Mouse (Mus musculus): ENCODE results near the gene Gkap1. TPM values are rescaled to one million over a fixed set of nuclear protein-coding genes. Genes with fewer than 3 reads are reported as not detected.

The Gkap1 gene
- total and polyA plus RNA-seq, 2 experiments from 2014 or later: 26.3 to 27.4 TPM

DNA sequence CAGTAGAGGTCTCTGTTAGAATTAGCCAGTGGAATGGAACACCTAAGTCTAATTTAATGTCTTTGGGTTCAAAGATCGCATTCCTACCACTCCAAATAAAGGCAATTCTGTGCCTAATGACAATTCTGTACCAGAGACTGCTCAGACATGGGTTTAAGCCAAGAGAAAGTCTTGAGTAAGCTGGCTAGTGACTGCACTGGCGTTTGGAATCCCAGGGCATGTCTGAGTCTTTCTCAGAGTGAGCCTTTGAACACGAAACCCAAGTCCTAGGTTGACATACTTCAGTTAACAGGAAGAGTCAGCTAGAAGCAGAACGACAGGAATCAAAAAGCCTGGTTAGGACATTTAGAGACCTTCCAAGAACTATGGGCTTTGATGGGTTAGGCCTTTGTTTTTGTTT is 8.0 kb upstream of the Gkap1 start:
- WGBS: 64% methylated on average over 4 of the region's 4 CpGs
- H3K9me3 ChIP-seq (ENCODE audit: low read length): no peaks in the 10 kb centered on the region
- no peak overlapping the region for H3K4me3 ChIP-seq (ENCODE audit: low read depth, low read length)
- no peaks in the 10 kb centered on the region for H3K4me1 ChIP-seq (ENCODE audit: insufficient read depth)
- ATAC-seq: no peak
- TF ChIP-seq CTCF (IDR thresholded peaks at IDR 0.05; ENCODE audit: low read depth): no peak
- H3K9ac ChIP-seq: no peak overlapping the region
- DNase-seq: no peak
- H3K36me3 ChIP-seq (ENCODE audit: insufficient read depth): no peaks in the 10 kb centered on the region
- no peak overlapping the region for H3K27ac ChIP-seq (ENCODE audit: low read depth, low read length)
- H3K4me2 ChIP-seq (ENCODE audit: low read depth): no peak overlapping the region
- H3K27me3 ChIP-seq (ENCODE audit: insufficient read depth, low read length): no peaks in the 10 kb centered on the region

DNA sequence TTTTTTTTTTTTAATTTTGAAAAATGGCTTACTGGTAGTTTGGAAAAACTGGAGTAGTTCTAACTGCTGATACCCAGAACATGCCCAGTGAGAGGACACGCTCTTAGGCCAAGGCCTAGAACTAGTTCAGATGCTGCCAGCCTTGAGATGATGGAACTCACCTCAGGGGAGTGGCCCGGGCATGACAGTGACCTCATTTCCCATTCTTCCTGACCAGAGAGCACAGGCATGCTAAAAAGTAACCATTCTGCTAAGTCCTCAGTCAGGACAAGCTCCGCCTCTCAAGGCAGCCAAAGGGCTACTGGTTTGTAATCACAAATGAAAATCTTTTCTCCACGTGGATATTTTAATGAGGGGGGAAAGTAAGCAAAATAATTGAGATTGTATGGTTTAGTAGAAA is 6.4 kb upstream of the Gkap1 start:
- WGBS: 75% methylated on average over 4 of the region's 4 CpGs
- Histone ChIP-seq H3K9me3 (ENCODE audit: low read length) (no peaks in the 10 kb centered on the region), H3K4me2 (ENCODE audit: low read depth) (no peak overlapping the region), H3K27ac (ENCODE audit: low read depth, low read length) (no peak overlapping the region), H3K36me3 (ENCODE audit: insufficient read depth) (no peaks in the 10 kb centered on the region), H3K4me1 (ENCODE audit: insufficient read depth) (no peaks in the 10 kb centered on the region), H3K4me3 (ENCODE audit: low read depth, low read length) (no peak overlapping the region), H3K9ac (no peak overlapping the region), H3K27me3 (ENCODE audit: insufficient read depth, low read length) (no peaks in the 10 kb centered on the region)
- DNase-seq: no peak
- no peak for ATAC-seq
- no peak for TF ChIP-seq CTCF (IDR thresholded peaks at IDR 0.05; ENCODE audit: low read depth)

DNA sequence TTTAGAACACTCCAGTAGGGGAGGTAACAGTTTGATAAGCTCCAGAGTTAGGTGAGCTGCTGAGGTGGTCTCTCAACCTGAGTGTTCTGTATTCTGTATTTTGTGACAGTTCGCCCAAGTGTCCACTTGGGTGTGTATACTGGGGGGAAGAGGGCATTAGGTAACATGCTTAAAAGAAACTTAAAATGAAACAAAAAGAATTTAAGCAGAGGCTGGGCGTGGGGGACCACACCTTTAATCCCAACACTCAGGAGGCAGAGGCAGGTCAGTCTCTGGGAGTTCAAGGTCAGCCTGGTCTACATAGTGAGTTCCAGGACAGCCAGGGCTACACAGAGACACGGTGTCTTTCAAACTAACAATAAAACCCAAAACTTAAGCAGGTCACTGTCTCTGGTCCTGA is 5.0 kb upstream of the Gkap1 start:
- H3K9ac ChIP-seq: no peak overlapping the region
- no peaks in the 10 kb centered on the region for H3K9me3 ChIP-seq (ENCODE audit: low read length)
- H3K4me1 ChIP-seq (ENCODE audit: insufficient read depth): no peaks in the 10 kb centered on the region
- no peak overlapping the region for H3K4me3 ChIP-seq (ENCODE audit: low read depth, low read length)
- ATAC-seq (no peak), DNase-seq (no peak)
- no peak for TF ChIP-seq CTCF (IDR thresholded peaks at IDR 0.05; ENCODE audit: low read depth)
- H3K27me3 ChIP-seq (ENCODE audit: insufficient read depth, low read length): no peaks in the 10 kb centered on the region
- WGBS: 88% methylated on average over 3 of the region's 3 CpGs
- no peaks in the 10 kb centered on the region for H3K36me3 ChIP-seq (ENCODE audit: insufficient read depth)
- H3K4me2 ChIP-seq (ENCODE audit: low read depth): no peak overlapping the region
- H3K27ac ChIP-seq (ENCODE audit: low read depth, low read length): no peak overlapping the region

DNA sequence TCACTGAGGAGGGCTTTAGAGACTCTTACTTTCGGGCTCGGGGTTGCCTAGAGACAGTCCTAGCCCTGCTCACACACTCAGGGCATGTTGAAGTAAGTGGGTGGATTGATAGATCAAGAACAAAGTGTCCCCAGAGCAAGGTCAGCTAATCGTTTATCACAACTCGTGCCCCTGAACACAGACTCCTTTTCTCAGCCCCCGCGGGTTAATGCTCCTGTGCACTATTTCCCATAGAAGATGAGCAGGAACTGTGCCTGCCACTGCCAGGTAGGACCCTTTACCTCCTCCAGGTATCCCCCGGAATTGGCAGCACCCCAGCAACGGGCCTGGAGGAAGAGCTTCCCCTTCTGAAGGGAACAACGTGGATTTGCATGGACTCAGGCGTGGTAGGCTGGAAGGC is 757 bp upstream of the Gkap1 start:
- no peak for TF ChIP-seq CTCF (IDR thresholded peaks at IDR 0.05; ENCODE audit: low read depth)
- Histone ChIP-seq H3K36me3 (ENCODE audit: insufficient read depth) (no peaks in the 10 kb centered on the region), H3K9ac (no peak overlapping the region), H3K4me2 (ENCODE audit: low read depth) (no peak overlapping the region), H3K27me3 (ENCODE audit: insufficient read depth, low read length) (no peaks in the 10 kb centered on the region), H3K27ac (ENCODE audit: low read depth, low read length) (no peak overlapping the region), H3K4me3 (ENCODE audit: low read depth, low read length) (no peak overlapping the region), H3K4me1 (ENCODE audit: insufficient read depth) (no peaks in the 10 kb centered on the region), H3K9me3 (ENCODE audit: low read length) (no peaks in the 10 kb centered on the region)
- WGBS: 82% methylated on average over 10 of the region's 10 CpGs
- ATAC-seq (no peak), DNase-seq (no peak)

DNA sequence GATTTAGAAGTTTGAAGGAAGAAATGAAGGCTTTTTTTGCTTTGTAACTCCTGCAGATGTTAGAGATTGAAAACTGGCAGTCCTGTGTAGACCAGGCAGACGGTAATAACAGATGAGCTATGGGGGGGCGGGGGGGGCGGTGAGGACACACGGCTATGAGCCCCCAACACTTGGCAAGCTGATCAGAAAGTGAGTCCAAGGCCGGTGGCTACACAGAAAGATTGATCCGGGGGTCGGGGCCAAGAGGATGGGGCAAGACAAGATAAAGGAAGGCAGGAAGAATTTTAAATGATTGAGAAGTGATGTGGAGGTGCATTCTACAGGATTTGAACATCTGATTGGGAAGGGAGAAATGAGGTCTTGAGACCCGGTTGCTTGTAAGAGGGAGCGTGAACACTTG is 423 bp downstream of the Gkap1 start:
- WGBS: 20% methylated on average over 9 of the region's 9 CpGs
- DNase-seq: no peak
- H3K27me3 ChIP-seq (ENCODE audit: insufficient read depth, low read length): no peaks in the 10 kb centered on the region

DNA sequence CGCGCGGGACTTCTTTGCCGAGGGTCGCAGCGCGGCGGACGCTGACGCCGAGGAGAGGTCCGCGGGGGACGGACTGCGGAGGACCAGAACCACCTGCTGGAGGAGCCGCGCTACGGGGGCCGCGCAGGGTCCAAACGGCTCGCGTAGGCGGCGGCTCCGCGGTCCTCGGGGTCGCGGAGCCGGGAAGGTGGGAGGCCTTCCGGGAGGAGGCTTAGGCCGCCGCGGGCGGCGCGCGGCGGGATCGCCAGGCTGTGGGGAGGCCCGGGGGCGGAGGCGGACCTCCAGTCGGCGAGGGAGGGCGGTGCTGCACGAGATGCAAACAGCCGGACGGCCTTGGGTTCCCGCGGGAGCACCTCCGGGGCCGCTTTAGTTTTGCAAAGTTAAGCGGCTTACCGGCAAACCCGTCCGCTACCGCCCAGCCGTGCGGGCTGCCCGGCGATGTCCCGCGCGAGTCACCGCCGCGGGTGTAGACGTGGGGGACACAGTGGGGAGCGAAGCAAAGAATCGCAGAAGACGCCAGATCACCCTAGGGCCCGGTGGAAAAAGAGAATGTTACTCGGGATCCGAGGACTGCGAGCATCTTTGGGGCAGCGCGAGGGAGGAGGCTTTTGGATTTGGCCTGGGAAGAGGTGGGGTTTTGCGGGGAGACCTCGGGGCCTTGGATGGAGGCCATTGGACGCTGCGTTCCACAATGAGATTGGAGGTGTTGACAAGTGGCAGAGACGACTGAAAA is 1.1 kb downstream of the Gkap1 start:
- peak overlapping the region; percentile 83 for H3K4me3 ChIP-seq (ENCODE audit: low read depth, low read length)
- peak overlapping the region; percentile 78 for H3K4me2 ChIP-seq (ENCODE audit: low read depth)
- H3K4me1 ChIP-seq (ENCODE audit: insufficient read depth): no peaks in the 10 kb centered on the region
- peak; percentile 80 for ATAC-seq
- no peak for TF ChIP-seq CTCF (IDR thresholded peaks at IDR 0.05; ENCODE audit: low read depth)
- no peaks in the 10 kb centered on the region for H3K36me3 ChIP-seq (ENCODE audit: insufficient read depth)
- under 1% methylated on average over 81 of the region's 84 CpGs for WGBS
- peak overlapping the region; percentile 80 for H3K27ac ChIP-seq (ENCODE audit: low read depth, low read length)
- no peaks in the 10 kb centered on the region for H3K9me3 ChIP-seq (ENCODE audit: low read length)
- H3K27me3 ChIP-seq (ENCODE audit: insufficient read depth, low read length): no peaks in the 10 kb centered on the region
- DNase-seq: peak; percentile 70
- H3K9ac ChIP-seq: peak overlapping the region; percentile 66

More for the DNA sequence above, 423 bp downstream of the Gkap1 start:
- no peak for TF ChIP-seq CTCF (IDR thresholded peaks at IDR 0.05; ENCODE audit: low read depth)
- Histone ChIP-seq H3K4me2 (ENCODE audit: low read depth) (peak overlapping the region; percentile 78), H3K9ac (peak overlapping the region; percentile 66; the same call in 1 of the 2 replicates), H3K4me1 (ENCODE audit: insufficient read depth) (no peaks in the 10 kb centered on the region), H3K9me3 (ENCODE audit: low read length) (no peaks in the 10 kb centered on the region), H3K27ac (ENCODE audit: low read depth, low read length) (no peak overlapping the region), H3K4me3 (ENCODE audit: low read depth, low read length) (peak overlapping the region; percentile 83), H3K36me3 (ENCODE audit: insufficient read depth) (no peaks in the 10 kb centered on the region)
- no peak for ATAC-seq

DNA sequence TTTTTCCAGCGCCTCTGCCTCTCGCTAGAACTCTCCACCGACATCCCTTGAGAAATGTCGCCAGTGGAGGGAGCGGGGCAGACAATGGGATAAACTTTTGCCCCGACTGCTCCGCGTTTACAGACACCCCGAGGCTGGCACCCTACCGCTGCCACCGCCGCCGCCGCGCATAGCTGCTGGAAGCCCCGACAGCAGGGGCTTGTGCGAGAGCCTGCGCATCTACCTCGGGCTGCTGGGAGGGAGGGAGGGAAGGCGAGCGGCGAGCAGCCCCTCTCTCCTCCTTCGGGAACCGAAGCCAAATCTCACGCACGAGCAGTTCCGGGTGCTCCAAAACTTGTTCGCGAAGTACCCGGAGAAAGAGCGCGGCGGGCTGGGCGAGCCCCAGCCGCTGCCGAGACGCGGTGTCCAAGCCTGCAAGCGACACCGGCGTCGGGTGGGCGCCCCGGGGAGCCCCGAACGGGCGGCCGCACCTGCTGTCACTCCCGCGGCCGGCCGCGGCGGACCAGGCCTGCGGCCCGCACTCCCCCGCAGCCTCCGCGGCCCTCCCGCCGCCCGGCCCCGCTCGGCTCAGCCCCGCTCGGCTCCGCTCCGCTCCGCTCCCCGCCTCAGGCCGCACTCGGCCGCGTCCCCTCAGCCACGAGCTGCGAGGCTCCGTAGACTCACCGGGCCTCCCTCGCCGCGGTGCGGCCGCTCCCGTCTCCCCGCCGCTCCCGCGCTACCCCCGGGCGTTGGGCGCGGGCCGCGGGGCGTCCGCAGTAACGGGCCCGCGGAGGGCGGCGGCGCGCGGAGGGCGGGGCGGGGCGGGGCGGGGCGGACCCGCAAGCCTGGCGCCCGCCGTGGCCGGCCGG is 1.9 kb downstream of the Gkap1 start:
- TF ChIP-seq CTCF (IDR thresholded peaks at IDR 0.05; ENCODE audit: low read depth): no peak
- H3K9ac ChIP-seq: peak overlapping the region; percentile 66
- DNase-seq (peak; percentile 67), ATAC-seq (peak; percentile 77)
- no peaks in the 10 kb centered on the region for H3K9me3 ChIP-seq (ENCODE audit: low read length)
- peak overlapping the region; percentile 78 for H3K4me2 ChIP-seq (ENCODE audit: low read depth)
- H3K4me3 ChIP-seq (ENCODE audit: low read depth, low read length): peak overlapping the region; percentile 83
- 1% methylated on average over 91 of the region's 115 CpGs for WGBS
- H3K4me1 ChIP-seq (ENCODE audit: insufficient read depth): no peaks in the 10 kb centered on the region
- no peaks in the 10 kb centered on the region for H3K27me3 ChIP-seq (ENCODE audit: insufficient read depth, low read length)
- H3K27ac ChIP-seq (ENCODE audit: low read depth, low read length): peak overlapping the region; percentile 80
- H3K36me3 ChIP-seq (ENCODE audit: insufficient read depth): no peaks in the 10 kb centered on the region
